Mouse (Mus musculus) layer of hippocampus, adult 8-10 months (tissue): ENCODE measurements at regions not wholly inside any gene's neighbourhood (a gene's known extent, or its start where the extent isn't known, plus 50 kb on each side); places are given as distances from the start of the nearest gene placed in this dataset.

ENCODE experiments used
- DNase-seq, 2 experiments: peaks; one replicate each; pipeline ENCODE4 v3.0.0; 2022; ENCODE audit warnings: low spot score in 2 of 2

- peak in 1 of 2 experiments; percentile 7 for DNase-seq
These were observed 55.8 kb upstream of the Pak3 start for GRCm38 (mm10) chrX:143462632-143463031.

DNA sequence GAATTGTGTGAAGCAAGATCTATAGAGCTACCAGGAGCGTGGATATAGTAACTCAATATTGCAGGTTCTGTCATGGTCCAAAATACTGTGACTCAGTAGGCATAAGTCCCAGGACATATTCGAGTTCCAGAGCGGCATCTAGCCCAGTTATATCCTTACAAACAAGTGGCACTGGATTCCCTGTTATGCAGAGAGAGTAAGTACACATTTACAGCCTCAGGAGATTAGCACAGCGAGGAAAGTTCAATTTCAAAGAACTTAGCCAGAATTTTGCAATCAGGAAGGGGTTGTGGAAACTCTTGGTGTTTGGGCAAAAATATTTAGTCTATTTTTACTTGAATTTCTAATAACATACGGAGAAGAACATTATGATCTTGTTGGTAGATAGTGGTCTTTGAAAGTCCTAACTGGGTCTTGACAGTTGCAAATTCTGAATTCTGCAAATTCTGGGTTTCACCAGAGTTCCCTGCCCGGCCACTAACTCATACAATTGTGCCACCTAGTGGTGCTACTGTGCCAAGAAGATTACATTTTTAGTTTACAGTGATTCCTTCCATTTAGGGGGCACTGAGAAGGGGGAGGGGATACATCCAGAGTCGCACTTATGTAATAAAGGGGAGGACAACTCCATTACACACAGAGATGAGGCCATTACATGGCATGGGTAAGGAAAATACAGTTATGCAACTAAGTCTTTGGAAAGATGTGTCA lies 54.7 kb upstream of the Chrdl1 start:
- DNase-seq = no peak

DNA sequence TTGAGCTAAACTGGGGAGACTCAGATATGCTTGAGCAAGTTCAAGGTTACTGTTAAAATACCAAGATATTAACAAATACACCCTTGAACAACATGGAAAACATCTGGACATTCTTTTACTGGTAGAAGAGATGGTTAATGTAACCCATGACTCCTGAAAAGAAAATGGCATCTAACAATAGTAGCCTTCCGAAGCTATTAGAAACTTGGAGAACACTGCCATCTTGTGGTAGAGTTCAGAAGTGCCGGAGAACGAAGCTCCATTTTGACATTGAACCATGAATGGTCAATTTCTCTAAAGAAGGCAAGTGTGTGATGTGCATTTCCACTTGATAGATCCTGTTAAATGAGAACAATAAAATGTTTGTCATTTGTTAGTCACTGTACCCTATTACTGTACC lies 50.5 kb upstream of the Chrdl1 start:
- peak; percentile 5 to 55 for DNase-seq
